Mouse (Mus musculus) heart, postnatal 36 days (tissue): Measurements from ENCODE around the gene Reps1. TPM values are rescaled to one million over a fixed set of nuclear protein-coding genes. Genes with fewer than 3 reads are reported as not detected.
A peak's percentile ranks its signal among the peaks of the same experiment; 100 is the strongest.

Source experiments
- DNase-seq, 2 experiments: peaks; one replicate each; pipeline ENCODE4 v3.0.0; 2021 to 2022
- intact Hi-C: fragments of 180-260 bp; cut with DNase I; formaldehyde crosslinking; loops from one replicate; pipeline ENCODE4 v1.15.1; 2025
- total RNA-seq, 2 experiments: library from RNA; stranded (reverse); gene quantifications; 2 replicates each; pipeline ENCODE4 v1.2.3; 2021

Reps1 gene
- total RNA-seq, 2 experiments from 2014 or later: 27.6 to 30.5 TPM

GRCm38 (mm10) chr10:18060778-18061177 is 5.1 kb downstream of the Reps1 start:
- DNase-seq: no peak
- intact Hi-C loops: no loop called here

- intact Hi-C loops: no loop called here
- no peak for DNase-seq
Measured at GRCm38 (mm10) chr10:18061533-18061932, 5.9 kb downstream of the Reps1 start.

- no peak for DNase-seq
- intact Hi-C loops: no loop called here
Measured at GRCm38 (mm10) chr10:18064606-18065228, 9.1 kb downstream of the Reps1 start.

GRCm38 (mm10) chr10:18066031-18066439 is 10.4 kb downstream of the Reps1 start:
- intact Hi-C loops: no loop called here
- DNase-seq: no peak

- DNase-seq: no peak
- intact Hi-C loops: no loop called here
Measured at GRCm38 (mm10) chr10:18067761-18068446, 12.2 kb downstream of the Reps1 start.

- no peak for DNase-seq
- intact Hi-C loops: no loop called here
Measured at GRCm38 (mm10) chr10:18068880-18069279, 13.2 kb downstream of the Reps1 start.

GRCm38 (mm10) chr10:18069576-18069975 is 13.9 kb downstream of the Reps1 start:
- DNase-seq: no peak
- intact Hi-C loops: no loop called here

GRCm38 (mm10) chr10:18070144-18070543 is 14.5 kb downstream of the Reps1 start:
- intact Hi-C loops: no loop called here
- DNase-seq: peak in 1 of 2 experiments; percentile 16

GRCm38 (mm10) chr10:18070616-18071015 is 15.0 kb downstream of the Reps1 start:
- intact Hi-C loops: no loop called here
- no peak for DNase-seq

GRCm38 (mm10) chr10:18072871-18073270 is 17.2 kb downstream of the Reps1 start:
- intact Hi-C loops: no loop called here
- DNase-seq: no peak

GRCm38 (mm10) chr10:18074383-18075075 is 18.9 kb downstream of the Reps1 start:
- no peak for DNase-seq
- intact Hi-C loops: no loop called here

- intact Hi-C loops: no loop called here
- DNase-seq: no peak
Measured at GRCm38 (mm10) chr10:18075845-18076244, 20.2 kb downstream of the Reps1 start.

GRCm38 (mm10) chr10:18081536-18081935 is 25.9 kb downstream of the Reps1 start:
- no peak for DNase-seq
- intact Hi-C loops: no loop called here

GRCm38 (mm10) chr10:18082772-18083171 is 27.1 kb downstream of the Reps1 start:
- no peak for DNase-seq
- intact Hi-C loops: no loop called here

GRCm38 (mm10) chr10:18090691-18091090 is 35.0 kb downstream of the Reps1 start:
- intact Hi-C loops: no loop called here
- no peak for DNase-seq

- no peak for DNase-seq
- intact Hi-C loops: no loop called here
Measured at GRCm38 (mm10) chr10:18102166-18102565, 46.5 kb downstream of the Reps1 start.

GRCm38 (mm10) chr10:18107471-18107870 is 51.8 kb downstream of the Reps1 start:
- no peak for DNase-seq
- intact Hi-C loops: loop anchor here (2.0 to 5.0 kb wide), 2 partner anchors 53 to 90 kb away; partner anchors contain the start of gene Reps1

- DNase-seq: no peak
- intact Hi-C loops: no loop called here
Measured at GRCm38 (mm10) chr10:18110940-18111339, 55.3 kb downstream of the Reps1 start.

GRCm38 (mm10) chr10:18113473-18114093 is 57.9 kb downstream of the Reps1 start:
- intact Hi-C loops: no loop called here

GRCm38 (mm10) chr10:18118336-18118735 is 62.7 kb downstream of the Reps1 start:
- intact Hi-C loops: no loop called here
- DNase-seq: no peak

More at GRCm38 (mm10) chr10:18113473-18114093, 57.9 kb downstream of the Reps1 start:
- DNase-seq: no peak

- DNase-seq: no peak
- intact Hi-C loops: no loop called here
Measured at GRCm38 (mm10) chr10:18130276-18130675, 74.6 kb downstream of the Reps1 start.
